Mouse (Mus musculus) heart, embryonic 12.5 days (tissue): ENCODE measurements at regions not wholly inside any gene's neighbourhood (a gene's known extent, or its start where the extent isn't known, plus 50 kb on each side); places are given as distances from the start of the nearest gene placed in this dataset.
"Not testable (repeated sequence)": the region's sequence is repeated elsewhere in the genome, so short reads cannot be mapped to it uniquely, and the experiment has no call there.

ENCODE experiments used
- ATAC-seq: fragments of 200-750 bp; cut with Nextera tagmentation; 2 replicates; pipeline ENCODE4 v1.8.0; 2017; ENCODE audit warnings: moderate TSS enrichment, moderate library complexity; ENCODE audit not compliant: insufficient number of reproducible peaks, low FRiP score
- H3K27ac ChIP-seq: fragments of 300-500 bp; sonication (generic); 2 replicates; pipeline ENCODE4 v1.5.1; 2016; ENCODE audit warnings: mild to moderate bottlenecking, moderate library complexity; ENCODE audit not compliant: poor library complexity, severe bottlenecking
- H3K27me3 ChIP-seq: fragments of 300-500 bp; sonication (generic); replicated peaks from 2 replicates; pipeline ENCODE4 v1.6.1; 2016; ENCODE audit warnings: mild to moderate bottlenecking, moderate library complexity
- H3K36me3 ChIP-seq: fragments of 300-500 bp; sonication (generic); 2 replicates; pipeline ENCODE4 v1.6.1; 2016; ENCODE audit warnings: mild to moderate bottlenecking, moderate library complexity
- H3K4me1 ChIP-seq: fragments of 300-500 bp; sonication (generic); replicated peaks from 2 replicates; pipeline ENCODE4 v1.6.1; 2016; ENCODE audit warnings: mild to moderate bottlenecking
- H3K4me2 ChIP-seq: fragments of 300-500 bp; sonication (generic); 2 replicates; pipeline ENCODE4 v1.6.1; 2016; ENCODE audit warnings: mild to moderate bottlenecking, moderate library complexity
- H3K4me3 ChIP-seq: fragments of 300-500 bp; sonication (generic); 2 replicates; pipeline ENCODE4 v1.5.1; 2016; ENCODE audit warnings: mild to moderate bottlenecking
- H3K9ac ChIP-seq: fragments of 300-500 bp; sonication (generic); 2 replicates; pipeline ENCODE4 v1.6.1; 2016; ENCODE audit warnings: mild to moderate bottlenecking, moderate library complexity
- H3K9me3 ChIP-seq: fragments of 300-500 bp; sonication (generic); replicated peaks from 2 replicates; pipeline ENCODE4 v1.6.1; 2016; ENCODE audit warnings: mild to moderate bottlenecking, moderate library complexity
- WGBS: fragments of 180-500 bp; shearing (Covaris S2); methylation state at CpG from one replicate; pipeline ENCODE4 v1.1.7; 2016; 5-methylcytosine and 5-hydroxymethylcytosine counted together

- Histone ChIP-seq H3K4me1 (no peaks in the 10 kb centered on the region), H3K36me3 (no peaks in the 10 kb centered on the region), H3K4me3 (no peak overlapping the region), H3K9me3 (no peaks in the 10 kb centered on the region), H3K27me3 (no peaks in the 10 kb centered on the region), H3K4me2 (no peak overlapping the region), H3K9ac (no peak overlapping the region), H3K27ac (no peak overlapping the region)
- WGBS: 79% methylated on average over 2 of the region's 2 CpGs
- no peak for ATAC-seq
Observed at GRCm38 (mm10) chr13:52249492-52249891, 281.6 kb downstream of the Diras2 start.

- Histone ChIP-seq H3K36me3 (no peaks in the 10 kb centered on the region), H3K4me1 (no peaks in the 10 kb centered on the region), H3K9ac (no peak overlapping the region), H3K27me3 (no peaks in the 10 kb centered on the region), H3K4me3 (no peak overlapping the region), H3K27ac (no peak overlapping the region), H3K4me2 (no peak overlapping the region), H3K9me3 (no peaks in the 10 kb centered on the region)
- ATAC-seq: no peak
- WGBS: 63% methylated on average over 4 of the region's 4 CpGs
Observed at GRCm38 (mm10) chr13:52250371-52250770, 280.7 kb downstream of the Diras2 start.

- Histone ChIP-seq H3K27me3 (no peaks in the 10 kb centered on the region), H3K9ac (no peak overlapping the region), H3K4me2 (no peak overlapping the region), H3K36me3 (no peaks in the 10 kb centered on the region), H3K9me3 (no peaks in the 10 kb centered on the region), H3K4me1 (no peaks in the 10 kb centered on the region), H3K4me3 (no peak overlapping the region), H3K27ac (no peak overlapping the region)
- WGBS: 55% methylated on average over 4 of the region's 4 CpGs
- no peak for ATAC-seq
Observed at GRCm38 (mm10) chr13:52252303-52252702, 278.8 kb downstream of the Diras2 start.

GRCm38 (mm10) chr13:52252726-52253125 is 278.4 kb downstream of the Diras2 start:
- H3K9me3 ChIP-seq, H3K36me3 ChIP-seq, ATAC-seq, H3K4me1 ChIP-seq, H3K4me2 ChIP-seq, H3K9ac ChIP-seq, H3K27ac ChIP-seq, H3K27me3 ChIP-seq, H3K4me3 ChIP-seq: not testable (repeated sequence)
- WGBS: 34% methylated on average over 6 of the region's 6 CpGs

- Histone ChIP-seq H3K27ac (no peak overlapping the region), H3K36me3 (no peaks in the 10 kb centered on the region), H3K4me2 (no peak overlapping the region), H3K9me3 (no peaks in the 10 kb centered on the region), H3K4me3 (no peak overlapping the region), H3K9ac (no peak overlapping the region), H3K27me3 (no peaks in the 10 kb centered on the region), H3K4me1 (no peaks in the 10 kb centered on the region)
- 26% methylated on average over 8 of the region's 8 CpGs for WGBS
- ATAC-seq: no peak
Observed at GRCm38 (mm10) chr13:52253138-52253537, 277.9 kb downstream of the Diras2 start.

GRCm38 (mm10) chr13:52254185-52254584 is 276.9 kb downstream of the Diras2 start:
- no peak for ATAC-seq
- Histone ChIP-seq H3K27ac (no peak overlapping the region), H3K9ac (no peak overlapping the region), H3K4me2 (no peak overlapping the region), H3K4me1 (no peaks in the 10 kb centered on the region), H3K4me3 (no peak overlapping the region), H3K27me3 (no peaks in the 10 kb centered on the region), H3K9me3 (0 out of 2 replicates have a peak, but pooled peaks cover 3% of the 10 kb centered on the region), H3K36me3 (no peaks in the 10 kb centered on the region)
- 12% methylated on average over 9 of the region's 9 CpGs for WGBS

GRCm38 (mm10) chr13:52255697-52256096 is 275.4 kb downstream of the Diras2 start:
- Histone ChIP-seq H3K9ac (no peak overlapping the region), H3K4me2 (no peak overlapping the region), H3K4me1 (no peaks in the 10 kb centered on the region), H3K27me3 (no peaks in the 10 kb centered on the region), H3K9me3 (0 out of 2 replicates have a peak, but pooled peaks cover 3% of the 10 kb centered on the region), H3K27ac (no peak overlapping the region), H3K36me3 (no peaks in the 10 kb centered on the region), H3K4me3 (no peak overlapping the region)
- ATAC-seq: no peak
- 66% methylated on average over 5 of the region's 5 CpGs for WGBS

GRCm38 (mm10) chr13:52258373-52258772 is 272.7 kb downstream of the Diras2 start:
- H3K9ac ChIP-seq: no peak overlapping the region
- no peaks in the 10 kb centered on the region for H3K36me3 ChIP-seq
- no peaks in the 10 kb centered on the region for H3K4me1 ChIP-seq
- 68% methylated on average over 8 of the region's 8 CpGs for WGBS
- H3K9me3 ChIP-seq: 0 out of 2 replicates have a peak, but pooled peaks cover 3% of the 10 kb centered on the region
- H3K27me3 ChIP-seq: 0 out of 2 replicates have a peak, but pooled peaks cover 5% of the 10 kb centered on the region
- H3K4me3 ChIP-seq: no peak overlapping the region
- ATAC-seq: no peak
- H3K4me2 ChIP-seq: no peak overlapping the region
- no peak overlapping the region for H3K27ac ChIP-seq

GRCm38 (mm10) chr13:52262949-52263550 is 268.0 kb downstream of the Diras2 start:
- WGBS: 91% methylated on average over 14 of the region's 14 CpGs

GRCm38 (mm10) chr13:52268279-52268678 is 262.8 kb downstream of the Diras2 start:
- no peak for ATAC-seq
- Histone ChIP-seq H3K36me3 (no peaks in the 10 kb centered on the region), H3K4me2 (no peak overlapping the region), H3K27ac (no peak overlapping the region), H3K4me1 (peaks cover 9% of the 10 kb centered on the region), H3K9ac (no peak overlapping the region), H3K27me3 (0 out of 2 replicates have a peak, but pooled peaks cover 4% of the 10 kb centered on the region), H3K4me3 (no peak overlapping the region), H3K9me3 (no peaks in the 10 kb centered on the region)
- WGBS: 63% methylated on average over 6 of the region's 6 CpGs

More at GRCm38 (mm10) chr13:52262949-52263550, 268.0 kb downstream of the Diras2 start:
- Histone ChIP-seq H3K27me3 (0 out of 2 replicates have a peak, but pooled peaks cover 8% of the 10 kb centered on the region), H3K4me3 (no peak overlapping the region), H3K9me3 (0 out of 2 replicates have a peak, but pooled peaks cover 3% of the 10 kb centered on the region), H3K36me3 (no peaks in the 10 kb centered on the region), H3K27ac (no peak overlapping the region), H3K4me1 (no peaks in the 10 kb centered on the region), H3K4me2 (no peak overlapping the region), H3K9ac (no peak overlapping the region)
- ATAC-seq: no peak

GRCm38 (mm10) chr13:52273502-52274246 is 257.4 kb downstream of the Diras2 start:
- no peak overlapping the region for H3K4me2 ChIP-seq
- peaks cover 15% of the 10 kb centered on the region for H3K4me1 ChIP-seq
- ATAC-seq: no peak

More at GRCm38 (mm10) chr13:52273502-52274246, 257.4 kb downstream of the Diras2 start:
- H3K9ac ChIP-seq: no peak overlapping the region
- H3K4me3 ChIP-seq: no peak overlapping the region
- H3K27ac ChIP-seq: no peak overlapping the region
- WGBS: 81% methylated on average over 19 of the region's 19 CpGs
- H3K27me3 ChIP-seq: no peaks in the 10 kb centered on the region
- H3K36me3 ChIP-seq: no peaks in the 10 kb centered on the region
- no peaks in the 10 kb centered on the region; the same call in 1 of the 2 replicates for H3K9me3 ChIP-seq
